Mouse (Mus musculus) hindlimb bud, embryonic 11.5 days (tissue): ENCODE measurements around the gene Fbxw24.
"Not testable (repeated sequence)": the region's sequence is repeated elsewhere in the genome, so short reads cannot be mapped to it uniquely, and the experiment has no call there.

ENCODE experiments used
- DNase-seq: peaks from one replicate; pipeline ENCODE4 v3.0.0-alpha.2; 2012; ENCODE audit warnings: low read depth, low spot score; ENCODE audit errors: extremely low spot score

The Fbxw24 gene

GRCm38 (mm10) chr9:109625957-109626356 lies at the start of gene Fbxw24:
Gene Fbxw24 (minus strand): TSS chr9:109626057.
- DNase-seq = not testable (repeated sequence)

DNA sequence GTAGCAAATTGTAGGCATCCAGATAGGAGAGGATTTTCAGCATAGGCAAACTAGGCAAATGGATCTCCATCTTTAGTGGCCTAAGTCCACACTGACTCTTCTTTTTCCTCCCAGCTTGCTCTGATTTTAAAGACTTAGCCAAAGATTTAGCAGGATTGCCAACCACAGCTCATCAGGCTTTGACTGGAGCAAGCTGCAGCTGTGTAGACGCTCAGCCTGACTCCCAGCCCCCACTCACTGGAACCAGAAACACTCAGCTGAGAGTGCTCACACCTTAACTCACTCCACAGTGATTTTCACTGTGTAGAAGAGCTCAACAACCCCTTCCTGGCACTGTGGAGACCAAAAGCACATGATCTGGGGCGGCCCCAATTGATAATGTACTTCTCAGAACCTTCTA lies 38.7 kb upstream of the Fbxw24 start, which contains the start of gene Fbxw25:
Fbxw25 (minus strand) TSS at position 101 of the 400 bp plus-strand sequence.
- not testable (repeated sequence) for DNase-seq

DNA sequence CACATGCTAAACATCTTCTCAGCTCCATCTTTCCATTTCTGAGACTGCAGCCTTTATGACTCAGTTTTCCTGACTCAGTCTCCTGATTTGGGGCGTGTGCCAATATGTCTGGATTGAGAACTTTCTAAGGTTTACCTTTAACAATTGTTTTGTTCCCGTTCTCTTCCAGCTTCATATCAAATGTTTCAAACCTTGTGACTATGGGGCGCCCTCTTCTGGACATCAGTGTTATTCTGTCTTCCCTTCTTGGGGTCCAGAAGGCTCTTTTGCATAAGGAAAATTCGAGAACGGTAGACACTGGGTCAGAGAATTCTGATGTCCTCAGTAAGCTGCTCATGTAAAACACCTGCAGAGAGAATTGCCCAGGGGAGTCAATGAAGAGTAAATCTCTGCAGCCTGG lies 19.0 kb downstream of the Fbxw24 start:
- DNase-seq = not testable (repeated sequence)

DNA sequence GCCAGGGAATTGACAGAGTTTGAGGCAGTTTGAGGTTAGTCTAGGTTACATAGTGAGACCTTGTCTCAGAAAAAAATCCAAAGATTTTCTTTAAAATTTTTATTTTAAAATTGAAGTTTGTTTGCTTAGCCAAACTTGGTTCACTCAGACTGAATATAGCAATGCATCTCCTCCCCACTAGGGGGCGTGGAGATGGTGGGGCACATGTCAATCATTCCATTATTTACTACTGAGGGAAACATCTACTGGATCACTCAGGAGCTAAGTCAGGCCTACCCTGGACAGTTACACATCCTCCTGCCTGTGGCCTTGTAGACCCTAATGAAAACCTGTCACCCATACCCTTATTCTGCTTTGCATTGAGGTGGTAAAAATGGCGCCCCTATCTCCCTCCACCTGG lies 23.7 kb downstream of the Fbxw24 start:
- DNase-seq = not testable (repeated sequence)

DNA sequence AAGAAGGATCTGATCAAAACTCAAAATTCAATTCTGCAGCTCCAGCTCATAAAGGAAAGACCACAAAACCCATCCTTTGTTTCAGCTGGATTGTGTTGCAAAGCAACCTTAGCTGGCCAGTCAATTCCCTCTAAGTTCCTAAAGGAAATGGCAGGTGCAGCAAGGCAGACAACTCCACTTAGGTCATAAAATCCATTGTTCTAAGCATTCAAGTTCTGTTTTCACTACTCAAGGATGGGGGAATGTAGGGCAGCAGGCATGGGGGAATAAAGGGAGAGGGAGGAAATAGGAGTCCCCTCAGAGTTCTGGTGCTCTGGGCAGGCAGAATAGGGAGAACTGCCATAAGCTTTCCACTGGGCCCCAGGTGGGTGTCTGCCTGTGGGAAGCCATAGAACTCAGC lies 28.6 kb downstream of the Fbxw24 start:
- DNase-seq = no peak

DNA sequence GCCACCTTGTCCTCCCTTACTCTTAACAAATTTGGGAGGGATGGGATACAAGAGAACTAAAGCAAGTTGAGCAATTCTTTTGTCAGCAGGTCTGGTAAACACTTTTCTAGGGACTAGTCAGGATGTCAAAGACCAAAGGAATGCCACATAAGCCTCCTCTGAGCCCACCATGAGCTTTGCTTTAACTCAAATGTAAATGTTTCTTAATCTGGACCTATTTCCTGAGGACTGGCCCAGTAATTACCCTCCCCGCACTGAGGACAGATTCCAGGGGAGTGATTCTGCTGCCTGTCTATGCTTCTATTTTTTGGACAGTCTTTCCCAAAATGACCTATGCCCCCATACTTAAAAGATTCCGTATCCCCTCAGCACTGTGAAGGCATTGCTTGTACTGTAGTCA lies 31.0 kb downstream of the Fbxw24 start:
- DNase-seq = no peak

DNA sequence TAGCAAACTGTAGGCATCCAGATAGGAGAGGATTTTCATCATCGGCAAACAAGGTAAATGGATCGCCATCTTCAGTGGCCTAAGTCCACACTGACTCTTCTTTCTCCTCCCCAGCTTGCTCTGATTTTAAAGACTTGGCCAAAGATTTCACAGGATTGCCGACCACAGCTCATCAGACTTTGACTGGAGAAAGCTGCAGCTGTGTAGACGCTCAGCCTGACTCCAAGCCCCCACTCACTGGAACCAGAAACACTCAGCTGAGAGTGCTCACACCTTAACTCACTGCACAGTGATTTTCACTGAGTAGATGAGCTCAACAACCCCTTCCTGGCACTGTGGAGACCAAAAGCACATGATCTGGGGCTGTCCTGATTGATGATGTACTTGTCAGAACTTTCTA lies 57.7 kb downstream of the Fbxw24 start, which contains the start of gene Fbxw15:
Fbxw15 (minus strand) TSS at position 101 of the 400 bp plus-strand sequence.
- not testable (repeated sequence) for DNase-seq

DNA sequence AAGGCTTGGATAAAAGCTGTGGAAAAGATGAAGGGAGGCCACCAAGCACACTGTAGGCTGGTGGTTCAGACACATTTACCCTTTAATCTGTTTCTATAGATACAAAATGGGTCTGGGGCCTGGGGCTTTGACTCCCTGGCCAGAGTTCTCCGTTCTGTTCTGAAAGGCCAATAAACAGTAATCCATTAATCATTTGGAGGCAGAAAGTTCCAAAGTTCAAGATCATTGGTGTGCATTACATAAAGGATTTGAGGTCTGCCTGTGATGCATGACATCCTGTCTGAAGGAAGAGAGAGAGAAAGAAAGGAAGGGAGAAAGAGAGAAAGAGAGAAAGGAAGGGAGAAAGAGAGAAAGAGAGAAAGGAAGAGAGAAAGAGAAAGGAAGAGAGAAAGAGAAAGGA lies 60.3 kb downstream of the Fbxw24 start:
- no peak for DNase-seq

GRCm38 (mm10) chr9:109562106-109562505 lies 63.8 kb downstream of the Fbxw24 start:
- not testable (repeated sequence) for DNase-seq

GRCm38 (mm10) chr9:109552483-109552882 lies 73.4 kb downstream of the Fbxw24 start:
- DNase-seq = no peak
